Mouse (Mus musculus): ENCODE data around the gene Ncoa1.

Ncoa1 gene

DNA sequence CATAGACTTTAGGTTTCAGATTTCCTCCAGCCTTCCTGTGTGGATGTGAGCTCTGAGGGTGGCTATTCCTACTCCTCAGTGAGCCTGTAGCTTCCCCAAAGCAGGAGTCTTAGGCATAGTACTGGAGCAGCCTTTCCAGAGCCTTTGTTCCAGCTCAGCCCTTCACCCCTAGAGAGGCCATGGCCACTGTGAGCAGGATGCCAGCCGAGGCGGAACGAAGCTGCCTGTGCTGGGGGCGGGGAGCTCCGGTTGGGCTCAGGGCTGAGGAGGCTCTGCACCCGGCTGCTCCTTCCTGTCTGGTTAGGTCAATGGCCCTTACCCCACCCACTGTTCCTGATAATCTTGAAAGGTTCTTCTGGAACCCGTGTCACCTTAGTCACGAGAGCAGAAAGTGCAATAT lies 264.1 kb downstream of the Ncoa1 start:
- no peak for DNase-seq (ENCODE audit: low spot score in 2 of 2)

GRCm38 (mm10) chr12:4211174-4211573 lies 265.8 kb downstream of the Ncoa1 start:
- DNase-seq (ENCODE audit: low spot score in 2 of 2) = peak; percentile 27 to 59

GRCm38 (mm10) chr12:4209196-4209595 lies 267.8 kb downstream of the Ncoa1 start:
- no peak for DNase-seq (ENCODE audit: low spot score in 2 of 2)

- peak; percentile 35 to 54 for DNase-seq (ENCODE audit: low spot score in 2 of 2)
Measured at GRCm38 (mm10) chr12:4208405-4209133, 268.4 kb downstream of the Ncoa1 start.

DNA sequence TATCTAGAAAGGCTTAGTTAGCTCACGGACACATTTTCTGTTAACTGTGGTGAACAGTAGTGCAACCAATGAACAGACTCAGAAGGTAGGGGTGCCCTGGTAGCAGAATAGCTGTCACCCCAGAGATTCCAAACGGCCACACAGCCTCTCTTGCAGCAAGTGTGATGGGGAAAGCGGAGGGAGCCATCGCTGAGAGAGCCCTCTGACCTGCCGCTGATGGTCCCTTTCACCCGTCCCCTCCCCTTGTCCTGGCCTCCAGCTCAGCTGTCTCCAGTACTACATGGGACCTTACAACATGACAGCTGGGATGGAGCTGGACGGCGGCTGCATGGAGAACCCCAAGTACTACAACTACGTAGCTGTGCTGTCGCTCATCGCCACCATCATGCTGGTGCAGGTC lies 270.9 kb downstream of the Ncoa1 start:
- DNase-seq (ENCODE audit: low spot score in 2 of 2) = no peak

DNA sequence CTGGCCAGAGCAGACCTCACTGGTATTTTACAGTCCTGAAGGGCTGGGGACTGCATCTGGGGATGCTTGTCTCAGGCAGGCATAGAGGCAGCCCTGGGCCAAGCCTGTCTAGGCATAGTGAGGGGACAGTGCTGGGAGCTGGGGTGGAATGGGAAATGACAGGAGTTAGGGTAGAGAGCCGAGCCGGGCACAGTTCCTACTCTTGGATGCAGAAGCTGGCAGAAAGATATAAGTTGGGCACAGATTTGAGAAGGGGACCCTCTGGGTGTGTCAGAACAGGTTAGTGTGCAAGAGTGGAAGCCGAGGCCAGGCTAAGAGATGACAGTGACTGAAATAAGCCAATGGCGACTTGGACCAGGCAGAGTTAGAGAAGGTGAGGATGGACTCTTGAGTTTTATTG lies 274.8 kb downstream of the Ncoa1 start:
- no peak for DNase-seq (ENCODE audit: low spot score in 2 of 2)

- DNase-seq (ENCODE audit: low spot score in 2 of 2) = peak; percentile 60 to 80
Measured at GRCm38 (mm10) chr12:4201454-4202200, 275.4 kb downstream of the Ncoa1 start.

- DNase-seq (ENCODE audit: low spot score in 2 of 2) = no peak
Measured at GRCm38 (mm10) chr12:4199271-4199670, 277.7 kb downstream of the Ncoa1 start.

DNA sequence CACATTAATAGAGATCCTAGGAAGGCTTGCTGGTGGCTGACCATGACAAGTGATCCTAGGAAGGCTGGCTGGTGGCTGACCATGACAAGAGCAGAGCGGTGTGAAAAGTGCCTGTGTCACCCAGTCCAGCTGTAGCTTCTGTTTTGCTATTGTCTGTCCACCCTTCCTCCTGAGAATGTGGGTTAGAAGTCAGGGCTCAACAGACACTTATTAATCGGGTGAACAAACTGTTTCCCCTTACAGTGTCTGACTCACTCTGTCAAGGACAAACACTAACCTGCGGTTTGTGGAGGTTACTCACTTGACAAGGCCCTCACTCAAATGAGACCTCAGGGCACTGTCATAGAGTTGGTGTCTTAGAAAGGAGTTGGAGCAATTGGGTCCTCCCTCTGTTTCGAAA lies 278.3 kb downstream of the Ncoa1 start:
- no peak for DNase-seq (ENCODE audit: low spot score in 2 of 2)
